Mouse (Mus musculus): Measurements from ENCODE around the gene Hk3. TPM values are rescaled to one million over a fixed set of nuclear protein-coding genes. Genes with fewer than 3 reads are reported as not detected.
A peak's percentile ranks its signal among the peaks of the same experiment; 100 is the strongest.

Hk3 gene
- polyA plus RNA-seq, 1 experiment from 2014 or later = 1.3 TPM

- ATAC-seq (ENCODE audit: low FRiP score, low read depth) = no peak
- Histone ChIP-seq H3K4me3 (no peak overlapping the region), H3K9me3 (no peaks in the 10 kb centered on the region), H3K27me3 (peaks cover 78% of the 10 kb centered on the region), H3K27ac (replicated peaks) (no peak overlapping the region), H3K4me1 (peaks cover 21% of the 10 kb centered on the region), H3K36me3 (no peaks in the 10 kb centered on the region), H3K4me2 (replicated peaks) (no peak overlapping the region), H3K9ac (replicated peaks) (no peak overlapping the region)
- WGBS = 87% methylated on average over 10 of the region's 10 CpGs
Observed at GRCm38 (mm10) chr13:55000433-55000832, 20.8 kb downstream of the Hk3 start.

GRCm38 (mm10) chr13:54997568-54997967 lies 23.6 kb downstream of the Hk3 start:
- Histone ChIP-seq H3K9me3 (no peaks in the 10 kb centered on the region), H3K4me3 (no peak overlapping the region), H3K27ac (replicated peaks) (no peak overlapping the region), H3K4me2 (replicated peaks) (no peak overlapping the region), H3K27me3 (peaks cover 69% of the 10 kb centered on the region), H3K9ac (replicated peaks) (no peak overlapping the region), H3K36me3 (no peaks in the 10 kb centered on the region), H3K4me1 (peaks cover 32% of the 10 kb centered on the region)
- ATAC-seq (ENCODE audit: low FRiP score, low read depth) = no peak
- 81% methylated on average over 8 of the region's 8 CpGs for WGBS

- no peaks in the 10 kb centered on the region for H3K36me3 ChIP-seq
- no peak overlapping the region for H3K9ac ChIP-seq (replicated peaks)
- H3K4me1 ChIP-seq = peaks cover 32% of the 10 kb centered on the region
- H3K4me2 ChIP-seq (replicated peaks) = no peak overlapping the region
- no peak overlapping the region for H3K4me3 ChIP-seq
- ATAC-seq (ENCODE audit: low FRiP score, low read depth) = no peak
- H3K27ac ChIP-seq (replicated peaks) = peak overlapping the region; percentile 77
- H3K27me3 ChIP-seq = peaks cover 69% of the 10 kb centered on the region
- H3K9me3 ChIP-seq = no peaks in the 10 kb centered on the region
- 56% methylated on average over 6 of the region's 6 CpGs for WGBS
Observed at GRCm38 (mm10) chr13:54995161-54995560, 26.0 kb downstream of the Hk3 start.

- H3K27me3 ChIP-seq = peaks cover 68% of the 10 kb centered on the region
- H3K4me3 ChIP-seq = no peak overlapping the region
Observed at GRCm38 (mm10) chr13:54994576-54994975, 26.6 kb downstream of the Hk3 start.

GRCm38 (mm10) chr13:54992215-54992614 lies 29.0 kb downstream of the Hk3 start:
- no peak for ATAC-seq (ENCODE audit: low FRiP score, low read depth)
- no peaks in the 10 kb centered on the region for H3K9me3 ChIP-seq
- H3K27ac ChIP-seq (replicated peaks) = no peak overlapping the region
- no peak overlapping the region for H3K4me3 ChIP-seq
- H3K9ac ChIP-seq (replicated peaks) = no peak overlapping the region
- peaks cover 61% of the 10 kb centered on the region for H3K27me3 ChIP-seq
- H3K4me1 ChIP-seq = peaks cover 48% of the 10 kb centered on the region
- H3K4me2 ChIP-seq (replicated peaks) = no peak overlapping the region
- 85% methylated on average over 7 of the region's 7 CpGs for WGBS
- no peaks in the 10 kb centered on the region for H3K36me3 ChIP-seq

More at GRCm38 (mm10) chr13:54994576-54994975, 26.6 kb downstream of the Hk3 start:
- no peaks in the 10 kb centered on the region for H3K9me3 ChIP-seq
- 0 out of 2 replicates have a peak overlapping the region, but pooled peaks have one; percentile 6 for H3K9ac ChIP-seq (replicated peaks)
- no peak overlapping the region for H3K4me2 ChIP-seq (replicated peaks)
- H3K4me1 ChIP-seq = peaks cover 37% of the 10 kb centered on the region
- H3K36me3 ChIP-seq = no peaks in the 10 kb centered on the region
- WGBS = 8% methylated on average over 4 of the region's 4 CpGs
- peak; percentile 55; the same call in 1 of the 2 replicates for ATAC-seq (ENCODE audit: low FRiP score, low read depth)
- peak overlapping the region; percentile 77 for H3K27ac ChIP-seq (replicated peaks)

- H3K4me1 ChIP-seq = peaks cover 23% of the 10 kb centered on the region; the same call in 1 of the 2 replicates
- no peak overlapping the region for H3K9ac ChIP-seq (replicated peaks)
- H3K36me3 ChIP-seq = no peaks in the 10 kb centered on the region
- no peaks in the 10 kb centered on the region for H3K9me3 ChIP-seq
- H3K4me3 ChIP-seq = no peak overlapping the region
- peaks cover 49% of the 10 kb centered on the region for H3K27me3 ChIP-seq
- ATAC-seq (ENCODE audit: low FRiP score, low read depth) = no peak
- WGBS = 67% methylated on average over 7 of the region's 7 CpGs
- H3K27ac ChIP-seq (replicated peaks) = no peak overlapping the region
- H3K4me2 ChIP-seq (replicated peaks) = no peak overlapping the region
Observed at GRCm38 (mm10) chr13:54988181-54988760, 32.9 kb downstream of the Hk3 start.

- peaks cover 47% of the 10 kb centered on the region for H3K27me3 ChIP-seq
- H3K27ac ChIP-seq (replicated peaks) = no peak overlapping the region
- peaks cover 23% of the 10 kb centered on the region; the same call in 1 of the 2 replicates for H3K4me1 ChIP-seq
- H3K9me3 ChIP-seq = no peaks in the 10 kb centered on the region
- H3K4me3 ChIP-seq = no peak overlapping the region
- ATAC-seq (ENCODE audit: low FRiP score, low read depth) = no peak
- H3K4me2 ChIP-seq (replicated peaks) = no peak overlapping the region
- WGBS = 57% methylated on average over 9 of the region's 9 CpGs
- no peak overlapping the region for H3K9ac ChIP-seq (replicated peaks)
- H3K36me3 ChIP-seq = no peaks in the 10 kb centered on the region
Observed at GRCm38 (mm10) chr13:54987405-54987804, 33.8 kb downstream of the Hk3 start.

GRCm38 (mm10) chr13:54983614-54984013 lies 37.6 kb downstream of the Hk3 start:
- no peaks in the 10 kb centered on the region for H3K36me3 ChIP-seq
- peaks cover 51% of the 10 kb centered on the region for H3K27me3 ChIP-seq
- WGBS = 52% methylated on average over 2 of the region's 2 CpGs
- H3K27ac ChIP-seq (replicated peaks) = no peak overlapping the region
- no peaks in the 10 kb centered on the region for H3K9me3 ChIP-seq
- H3K4me2 ChIP-seq (replicated peaks) = no peak overlapping the region
- no peak for ATAC-seq (ENCODE audit: low FRiP score, low read depth)
- peaks cover 33% of the 10 kb centered on the region for H3K4me1 ChIP-seq
- H3K4me3 ChIP-seq = no peak overlapping the region
- no peak overlapping the region for H3K9ac ChIP-seq (replicated peaks)

GRCm38 (mm10) chr13:54983001-54983400 lies 38.2 kb downstream of the Hk3 start:
- no peak for ATAC-seq (ENCODE audit: low FRiP score, low read depth)
- H3K4me2 ChIP-seq (replicated peaks) = no peak overlapping the region
- no peaks in the 10 kb centered on the region for H3K36me3 ChIP-seq
- H3K27me3 ChIP-seq = peaks cover 55% of the 10 kb centered on the region
- 89% methylated on average over 8 of the region's 8 CpGs for WGBS
- H3K4me3 ChIP-seq = no peak overlapping the region
- H3K27ac ChIP-seq (replicated peaks) = no peak overlapping the region
- no peak overlapping the region for H3K9ac ChIP-seq (replicated peaks)
- no peaks in the 10 kb centered on the region for H3K9me3 ChIP-seq
- peaks cover 31% of the 10 kb centered on the region for H3K4me1 ChIP-seq

- Histone ChIP-seq H3K27ac (replicated peaks) (no peak overlapping the region), H3K36me3 (no peaks in the 10 kb centered on the region), H3K9me3 (no peaks in the 10 kb centered on the region), H3K27me3 (peaks cover 60% of the 10 kb centered on the region), H3K4me1 (peaks cover 28% of the 10 kb centered on the region), H3K9ac (replicated peaks) (no peak overlapping the region), H3K4me2 (replicated peaks) (no peak overlapping the region), H3K4me3 (no peak overlapping the region)
- ATAC-seq (ENCODE audit: low FRiP score, low read depth) = no peak
- 71% methylated on average over 12 of the region's 12 CpGs for WGBS
Observed at GRCm38 (mm10) chr13:54980957-54981356, 40.2 kb downstream of the Hk3 start.

GRCm38 (mm10) chr13:54978804-54979203 lies 42.4 kb downstream of the Hk3 start:
- H3K27me3 ChIP-seq = peaks cover 61% of the 10 kb centered on the region
- 38% methylated on average over 8 of the region's 8 CpGs for WGBS
- no peaks in the 10 kb centered on the region for H3K9me3 ChIP-seq
- no peak overlapping the region for H3K27ac ChIP-seq (replicated peaks)
- ATAC-seq (ENCODE audit: low FRiP score, low read depth) = no peak
- peaks cover 41% of the 10 kb centered on the region for H3K4me1 ChIP-seq
- H3K4me2 ChIP-seq (replicated peaks) = no peak overlapping the region
- H3K9ac ChIP-seq (replicated peaks) = no peak overlapping the region
- no peaks in the 10 kb centered on the region for H3K36me3 ChIP-seq
- no peak overlapping the region for H3K4me3 ChIP-seq

GRCm38 (mm10) chr13:54975546-54975945 lies 45.6 kb downstream of the Hk3 start:
- Histone ChIP-seq H3K27me3 (peaks cover 65% of the 10 kb centered on the region), H3K9ac (replicated peaks) (no peak overlapping the region), H3K9me3 (no peaks in the 10 kb centered on the region), H3K4me2 (replicated peaks) (no peak overlapping the region), H3K27ac (replicated peaks) (no peak overlapping the region), H3K36me3 (no peaks in the 10 kb centered on the region), H3K4me3 (no peak overlapping the region), H3K4me1 (peaks cover 36% of the 10 kb centered on the region)
- 51% methylated on average over 3 of the region's 3 CpGs for WGBS
- no peak for ATAC-seq (ENCODE audit: low FRiP score, low read depth)

Data from midbrain, embryonic 12.5 days (tissue).